Mouse (Mus musculus) lung, embryonic 14.5 days (tissue): ENCODE results near the gene Rab11fip4. TPM values are rescaled to one million over a fixed set of nuclear protein-coding genes. Genes with fewer than 3 reads are reported as not detected.

ENCODE experiments used
- ATAC-seq: fragments of 200-750 bp; cut with Nextera tagmentation; 2 replicates; pipeline ENCODE4 v1.8.0; 2017; ENCODE audit warnings: mild to moderate bottlenecking, moderate TSS enrichment, moderate library complexity; ENCODE audit not compliant: insufficient read depth
- DNase-seq: peaks from one replicate; pipeline ENCODE4 v3.0.0-alpha.2; 2015
- H3K27ac ChIP-seq: fragments of 300-500 bp; sonication (generic); 2 replicates; pipeline ENCODE4 v1.5.1; 2014; ENCODE audit warnings: low read depth, mild to moderate bottlenecking, moderate library complexity
- H3K27me3 ChIP-seq: fragments of 300-500 bp; sonication (generic); 2 replicates; pipeline ENCODE4 v1.6.1; 2014; ENCODE audit warnings: low read length, control low read depth; ENCODE audit not compliant: insufficient read depth
- H3K36me3 ChIP-seq: fragments of 300-500 bp; sonication (generic); 2 replicates; pipeline ENCODE4 v1.6.1; 2014; ENCODE audit warnings: control low read depth; ENCODE audit not compliant: insufficient read depth
- H3K4me1 ChIP-seq: fragments of 300-500 bp; sonication (generic); 2 replicates; pipeline ENCODE4 v1.6.1; 2014; ENCODE audit warnings: antibody characterized with exemption, control low read depth; ENCODE audit not compliant: insufficient read depth
- H3K4me2 ChIP-seq: fragments of 300-500 bp; sonication (generic); 2 replicates; pipeline ENCODE4 v1.6.1; 2014; ENCODE audit warnings: mild to moderate bottlenecking
- H3K4me3 ChIP-seq: fragments of 300-500 bp; sonication (generic); 2 replicates; pipeline ENCODE4 v1.5.1; 2014; ENCODE audit warnings: low read depth, low read length
- H3K9ac ChIP-seq: fragments of 300-500 bp; sonication (generic); 2 replicates; pipeline ENCODE4 v1.6.1; 2014
- H3K9me3 ChIP-seq: fragments of 300-500 bp; sonication (generic); 2 replicates; pipeline ENCODE4 v1.6.1; 2016; ENCODE audit warnings: low read depth, low read length, control low read depth
- CTCF ChIP-seq: IDR thresholded peaks from 2 replicates; pipeline ENCODE4 v1.5.1; 2016; ENCODE audit warnings: antibody characterized with exemption, low read depth
- WGBS: fragments of 180-500 bp; shearing (Covaris S2); extraction: QIAGEN DNeasy Blood & Tissue Kit; methylation state at CpG from one replicate; pipeline ENCODE4 v1.1.7; 2014; 5-methylcytosine and 5-hydroxymethylcytosine counted together
- polyA plus RNA-seq: library from polyadenylated mRNA; unstranded; fragments of >200 nt; fragmentation: Nextera tagmentation; extraction: Ambion mirVana; gene quantifications from 2 replicates; pipeline ENCODE4 v1.2.1, GENCODE M21; 2014

Gene Rab11fip4
- polyA plus RNA-seq, 1 experiment from 2014 or later = 2.3 TPM

GRCm38 (mm10) chr11:79654407-79654831, 63.4 kb downstream of the Rab11fip4 start:
- H3K9ac ChIP-seq = no peak overlapping the region
- H3K4me3 ChIP-seq = no peak overlapping the region
- H3K27me3 ChIP-seq = no peaks in the 10 kb centered on the region
- H3K4me1 ChIP-seq = 0 out of 2 replicates have a peak, but pooled peaks cover 2% of the 10 kb centered on the region
- H3K4me2 ChIP-seq = no peak overlapping the region
- H3K36me3 ChIP-seq = no peaks in the 10 kb centered on the region
- no peaks in the 10 kb centered on the region for H3K9me3 ChIP-seq
- 60% methylated on average over 4 of the region's 4 CpGs for WGBS
- ATAC-seq (no peak), DNase-seq (no peak)
- TF ChIP-seq CTCF = no peak
- no peak overlapping the region for H3K27ac ChIP-seq

- Histone ChIP-seq H3K27ac (no peak overlapping the region), H3K4me3 (no peak overlapping the region), H3K4me2 (no peak overlapping the region), H3K9ac (no peak overlapping the region), H3K36me3 (no peaks in the 10 kb centered on the region), H3K9me3 (no peaks in the 10 kb centered on the region), H3K27me3 (no peaks in the 10 kb centered on the region), H3K4me1 (no peaks in the 10 kb centered on the region)
- no peak for ATAC-seq
- WGBS = 86% methylated on average over 7 of the region's 7 CpGs
- DNase-seq = no peak
- no peak for TF ChIP-seq CTCF
Measured at GRCm38 (mm10) chr11:79655592-79655991, 64.6 kb downstream of the Rab11fip4 start.

GRCm38 (mm10) chr11:79656491-79656890, 65.5 kb downstream of the Rab11fip4 start:
- 80% methylated on average over 1 of the region's 1 CpGs for WGBS
- H3K9me3 ChIP-seq = no peaks in the 10 kb centered on the region
- 0 out of 2 replicates have a peak, but pooled peaks cover 7% of the 10 kb centered on the region for H3K27me3 ChIP-seq
- no peaks in the 10 kb centered on the region for H3K36me3 ChIP-seq
- H3K9ac ChIP-seq = no peak overlapping the region
- H3K27ac ChIP-seq = no peak overlapping the region
- H3K4me1 ChIP-seq = 0 out of 2 replicates have a peak, but pooled peaks cover 2% of the 10 kb centered on the region
- H3K4me3 ChIP-seq = no peak overlapping the region
- no peak for TF ChIP-seq CTCF
- ATAC-seq (no peak), DNase-seq (no peak)
- H3K4me2 ChIP-seq = no peak overlapping the region

GRCm38 (mm10) chr11:79657053-79657452, 66.0 kb downstream of the Rab11fip4 start:
- H3K27me3 ChIP-seq = 0 out of 2 replicates have a peak, but pooled peaks cover 9% of the 10 kb centered on the region
- H3K4me1 ChIP-seq = 0 out of 2 replicates have a peak, but pooled peaks cover 2% of the 10 kb centered on the region
- H3K4me3 ChIP-seq = no peak overlapping the region
- no peaks in the 10 kb centered on the region for H3K36me3 ChIP-seq
- DNase-seq (no peak), ATAC-seq (no peak)
- 60% methylated on average over 5 of the region's 5 CpGs for WGBS
- no peak overlapping the region for H3K4me2 ChIP-seq
- no peak overlapping the region for H3K9ac ChIP-seq
- H3K27ac ChIP-seq = no peak overlapping the region
- no peak for TF ChIP-seq CTCF
- no peaks in the 10 kb centered on the region for H3K9me3 ChIP-seq

GRCm38 (mm10) chr11:79658205-79658825, 67.3 kb downstream of the Rab11fip4 start:
- Histone ChIP-seq H3K27me3 (0 out of 2 replicates have a peak, but pooled peaks cover 9% of the 10 kb centered on the region), H3K4me2 (no peak overlapping the region), H3K4me1 (0 out of 2 replicates have a peak, but pooled peaks cover 2% of the 10 kb centered on the region), H3K36me3 (no peaks in the 10 kb centered on the region), H3K27ac (no peak overlapping the region), H3K9ac (no peak overlapping the region), H3K4me3 (no peak overlapping the region), H3K9me3 (no peaks in the 10 kb centered on the region)
- TF ChIP-seq CTCF = no peak
- ATAC-seq (no peak), DNase-seq (no peak)
- 82% methylated on average over 10 of the region's 10 CpGs for WGBS

GRCm38 (mm10) chr11:79660361-79661205, 69.6 kb downstream of the Rab11fip4 start:
- Histone ChIP-seq H3K9me3 (no peaks in the 10 kb centered on the region), H3K27ac (no peak overlapping the region), H3K36me3 (no peaks in the 10 kb centered on the region), H3K4me1 (0 out of 2 replicates have a peak, but pooled peaks cover 2% of the 10 kb centered on the region), H3K4me2 (peak overlapping the region; percentile 99), H3K4me3 (peak overlapping the region; percentile 52), H3K9ac (peak overlapping the region; percentile 59), H3K27me3 (0 out of 2 replicates have a peak, but pooled peaks cover 9% of the 10 kb centered on the region)
- TF ChIP-seq CTCF = no peak
- DNase-seq (peak; percentile 91), ATAC-seq (peak; percentile 87)
- whole genome bisulfite sequencing = under 1% methylated on average over 66 of the region's 69 CpGs
